Mouse (Mus musculus) heart, adult 2 months (tissue): ENCODE measurements around the gene Tiam1.

Source experiments
- CTCF ChIP-seq: fragments of 200-600 bp; IDR thresholded peaks from 2 replicates; pipeline ENCODE4 v1.8.1; 2022; ENCODE audit warnings: antibody characterized with exemption, mild to moderate bottlenecking, moderate library complexity
- POLR2A ChIP-seq: fragments of 200-500 bp; IDR thresholded peaks from 2 replicates; pipeline ENCODE4 v1.6.1; 2011; ENCODE audit warnings: mild to moderate bottlenecking, low read depth, low read length, control low read depth; ENCODE audit not compliant: insufficient read depth

- TF ChIP-seq CTCF = no peak
- TF ChIP-seq POLR2A = no peak
These were observed 280.3 kb downstream of the Tiam1 start for GRCm38 (mm10) chr16:89863264-89863663.
